Mouse (Mus musculus) mature B cell (primary cell): ENCODE measurements around the gene Gm6588.
"Not testable (repeated sequence)": the region's sequence is repeated elsewhere in the genome, so short reads cannot be mapped to it uniquely, and the experiment has no call there.

Source experiments
- in situ Hi-C: fragments of 300-500 bp; cut with MboI; formaldehyde crosslinking; loops from 2 replicates; pipeline ENCODE4 v1.14.3; 2019

Gene Gm6588

GRCm38 (mm10) chr5:112448747-112449440, at the start of gene Gm6588:
TSS of gene Gm6588 (plus strand) at chr5:112449426.
- in situ Hi-C loops = loop anchor here (25.0 kb wide), 1 partner anchor 212 kb away; no protein-coding TSS in a partner anchor

DNA sequence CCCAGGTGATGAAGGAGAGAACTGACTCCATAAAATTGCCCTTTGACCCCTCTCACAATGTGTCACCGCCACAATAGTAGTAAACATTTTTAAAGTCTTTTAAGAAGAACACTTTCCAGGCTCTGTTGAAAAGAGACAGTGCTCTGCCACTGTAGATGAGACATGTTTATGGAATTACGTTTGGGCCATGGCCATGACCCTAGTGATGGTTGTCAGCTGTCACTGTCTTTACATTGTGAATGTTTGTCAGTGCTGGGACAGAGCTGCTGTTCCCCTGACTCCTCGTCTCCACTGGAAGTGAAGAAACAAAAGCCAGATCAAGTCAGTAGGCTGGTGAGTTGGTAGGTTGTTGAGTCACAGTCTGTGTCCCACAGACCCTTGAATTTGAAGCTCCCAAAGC, 46.8 kb upstream of the Gm6588 start:
- in situ Hi-C loops = no loop called here

GRCm38 (mm10) chr5:112406017-112406416, 43.2 kb upstream of the Gm6588 start:
- in situ Hi-C loops = no loop called here

GRCm38 (mm10) chr5:112409274-112409673, 40.0 kb upstream of the Gm6588 start:
- in situ Hi-C loops = no loop called here

DNA sequence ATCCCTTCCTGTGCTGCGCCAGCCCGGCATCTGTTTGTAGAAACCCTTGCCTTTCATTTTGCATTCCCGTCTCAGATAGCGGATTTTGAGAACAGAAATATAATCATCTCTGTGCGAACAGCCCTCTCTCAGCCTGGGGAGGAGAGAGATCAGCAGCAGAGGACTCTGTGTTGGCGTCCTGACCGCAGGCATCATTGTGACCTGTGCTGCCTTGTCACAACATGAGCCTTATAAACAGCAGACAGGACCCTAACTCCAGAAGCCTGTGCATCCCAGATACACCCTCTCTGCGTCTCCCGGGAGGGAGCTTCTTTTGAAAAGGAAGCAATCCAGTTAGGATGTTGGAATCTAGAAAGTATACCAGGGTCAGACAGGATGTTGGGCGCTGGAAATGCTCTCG, 38.2 kb upstream of the Gm6588 start:
- in situ Hi-C loops = no loop called here

- in situ Hi-C loops = no loop called here
Measured at GRCm38 (mm10) chr5:112411514-112412335, 37.5 kb upstream of the Gm6588 start.

DNA sequence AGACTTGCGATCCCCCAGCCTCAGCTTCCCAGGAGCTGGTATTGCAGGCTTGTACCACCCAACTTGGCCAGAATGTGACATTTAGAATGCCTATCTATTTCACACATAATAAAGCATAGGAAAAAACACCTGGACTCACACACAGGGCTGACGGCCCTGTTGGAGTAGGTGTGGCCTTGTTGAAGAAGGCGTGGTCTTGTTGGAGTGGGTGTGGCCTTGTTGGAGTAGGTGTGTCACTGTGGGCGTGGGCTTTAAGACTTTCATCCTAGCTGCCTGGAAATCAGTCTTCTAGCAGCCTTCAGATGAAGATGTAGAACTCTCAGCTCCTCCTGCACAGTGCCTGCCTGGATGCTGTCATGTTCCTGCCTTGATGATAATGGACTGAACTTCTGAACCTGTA, 36.4 kb upstream of the Gm6588 start:
- in situ Hi-C loops = not testable (repeated sequence)

GRCm38 (mm10) chr5:112416673-112417072, 32.6 kb upstream of the Gm6588 start:
- in situ Hi-C loops = no loop called here

- in situ Hi-C loops = no loop called here
Measured at GRCm38 (mm10) chr5:112418023-112418422, 31.2 kb upstream of the Gm6588 start.

DNA sequence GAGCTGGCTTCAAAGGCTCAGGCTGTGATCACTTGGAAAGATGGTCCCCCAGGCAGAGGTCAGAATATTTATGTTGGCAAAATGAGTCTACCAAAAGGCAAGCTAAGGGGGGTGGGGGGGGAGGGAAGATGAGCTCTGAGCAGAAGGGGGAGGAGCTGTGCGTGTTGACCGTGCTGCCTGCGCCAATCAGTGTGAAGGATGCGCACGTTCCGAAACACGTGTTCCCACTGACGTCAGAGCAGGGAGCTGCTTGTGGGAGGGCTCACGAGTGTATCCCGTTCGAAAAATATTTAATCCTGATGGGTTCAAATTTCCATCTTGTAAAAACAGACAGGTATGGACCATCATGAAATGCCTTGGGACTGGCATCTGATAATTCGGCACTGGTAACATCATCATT, 29.7 kb upstream of the Gm6588 start:
- in situ Hi-C loops = no loop called here

DNA sequence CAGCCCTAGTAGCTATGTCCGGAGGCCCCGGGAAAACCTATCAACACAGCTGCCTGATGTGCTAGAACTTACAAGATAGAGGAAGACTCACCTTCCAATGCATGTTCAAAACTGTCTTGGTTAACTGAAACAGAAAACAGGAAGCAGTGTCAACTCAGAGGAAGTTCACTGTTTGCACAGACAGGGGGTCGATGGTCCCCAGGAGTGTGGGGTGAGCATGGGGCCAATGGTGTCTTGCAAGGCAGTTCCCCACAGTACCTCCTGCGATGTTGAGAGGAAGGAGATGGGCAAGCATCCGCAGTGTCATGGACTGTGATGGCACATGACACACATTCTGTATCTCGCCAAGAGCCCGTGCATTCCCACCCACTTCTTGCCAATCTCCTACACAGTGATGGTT, 22.6 kb upstream of the Gm6588 start:
- in situ Hi-C loops = loop anchor here (25.0 kb wide), 1 partner anchor 189 kb away; no protein-coding TSS in a partner anchor

- in situ Hi-C loops = loop anchor here (25.0 kb wide), 1 partner anchor 190 kb away; no protein-coding TSS in a partner anchor
Measured at GRCm38 (mm10) chr5:112427283-112427682, 21.9 kb upstream of the Gm6588 start.

- in situ Hi-C loops = loop anchor here (25.0 kb wide), 1 partner anchor 192 kb away; no protein-coding TSS in a partner anchor
Measured at GRCm38 (mm10) chr5:112428944-112429343, 20.3 kb upstream of the Gm6588 start.

GRCm38 (mm10) chr5:112431120-112431775, 18.0 kb upstream of the Gm6588 start:
- in situ Hi-C loops = loop anchor here (25.0 kb wide), 1 partner anchor 194 kb away; no protein-coding TSS in a partner anchor

- in situ Hi-C loops = loop anchor here (25.0 kb wide), 1 partner anchor 195 kb away; no protein-coding TSS in a partner anchor
Measured at GRCm38 (mm10) chr5:112432033-112432432, 17.2 kb upstream of the Gm6588 start.

DNA sequence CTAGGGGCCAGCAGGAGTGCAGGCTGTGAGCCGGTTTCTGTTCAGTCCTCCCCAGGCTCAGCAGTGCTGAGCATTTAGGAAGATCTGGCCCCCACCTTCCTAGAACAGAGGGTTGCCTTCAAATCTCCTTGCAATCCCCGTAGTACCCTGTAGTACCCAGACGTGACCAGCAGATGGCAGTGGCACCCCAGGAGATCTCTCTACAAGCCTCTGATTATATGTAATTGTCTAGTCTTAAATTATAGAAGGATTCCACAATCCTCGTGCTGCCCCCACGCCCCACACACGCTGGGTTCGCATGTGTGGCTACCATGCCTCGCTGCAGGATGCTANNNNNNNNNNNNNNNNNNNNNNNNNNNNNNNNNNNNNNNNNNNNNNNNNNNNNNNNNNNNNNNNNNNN, 16.2 kb upstream of the Gm6588 start:
- in situ Hi-C loops = loop anchor here (25.0 kb wide), 1 partner anchor 196 kb away; no protein-coding TSS in a partner anchor

DNA sequence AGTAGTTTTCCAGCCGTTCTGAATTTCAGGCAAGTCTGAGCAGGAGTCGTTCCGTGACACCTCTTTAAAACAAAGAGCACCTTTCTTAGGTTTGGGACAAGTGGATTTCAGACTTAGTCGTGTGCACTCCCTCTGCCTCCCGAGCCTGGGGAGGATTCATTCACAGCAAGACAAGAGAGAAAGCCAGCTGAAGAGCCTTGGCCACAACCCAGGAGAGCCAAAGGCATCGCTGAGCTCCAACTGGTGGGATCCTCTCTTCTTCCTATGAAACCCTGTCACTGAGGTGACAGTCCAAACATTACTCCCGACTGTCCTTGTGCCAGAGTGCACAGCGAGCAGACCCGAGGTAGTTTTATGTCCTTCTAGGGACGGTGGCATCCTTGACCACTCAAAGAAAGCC, 10.7 kb upstream of the Gm6588 start:
- in situ Hi-C loops = loop anchor here (25.0 kb wide), 1 partner anchor 201 kb away; no protein-coding TSS in a partner anchor

- in situ Hi-C loops = no loop called here
Measured at GRCm38 (mm10) chr5:112453088-112453487, 3.9 kb downstream of the Gm6588 start.

- in situ Hi-C loops = no loop called here
Measured at GRCm38 (mm10) chr5:112454966-112455555, 5.8 kb downstream of the Gm6588 start.

GRCm38 (mm10) chr5:112459903-112460302, 10.7 kb downstream of the Gm6588 start:
- in situ Hi-C loops = no loop called here

GRCm38 (mm10) chr5:112466331-112466730, 17.1 kb downstream of the Gm6588 start:
- in situ Hi-C loops = no loop called here
